Mouse (Mus musculus): ENCODE results near the gene Il27ra.

- TF ChIP-seq POLR2A (IDR thresholded peaks at IDR 0.05; ENCODE audit: low read depth, low read length), result no peak
- no peak for TF ChIP-seq CTCF (IDR thresholded peaks at IDR 0.05; ENCODE audit: borderline replicate concordance, insufficient read depth, low read length)
These were observed 38.7 kb downstream of the Il27ra start for GRCm38 (mm10) chr8:84003612-84004246.

Data from embryonic fibroblast, embryonic 13.5 days (primary cell).